Mouse (Mus musculus) ES-Bruce4 (cell line): ENCODE results near the gene Spred2.

Source experiments
- CTCF ChIP-seq: IDR thresholded peaks from one replicate; pipeline ENCODE4 v1.8.1; 2011; ENCODE audit warnings: low read depth, low read length
- POLR2A ChIP-seq: IDR thresholded peaks from one replicate; pipeline ENCODE4 v1.8.1; 2011; ENCODE audit warnings: low read length; ENCODE audit not compliant: insufficient read depth

- TF ChIP-seq POLR2A (no peak), CTCF (no peak)
Measured at GRCm38 (mm10) chr11:19943753-19944152, 19.6 kb downstream of the Spred2 start.
